Mouse (Mus musculus) left cerebral cortex, postnatal 25 days (tissue): ENCODE results near the gene Tmem135. TPM values are rescaled to one million over a fixed set of nuclear protein-coding genes. Genes with fewer than 3 reads are reported as not detected.
"Not testable (repeated sequence)": the region's sequence is repeated elsewhere in the genome, so short reads cannot be mapped to it uniquely, and the experiment has no call there.

Experiments
- DNase-seq, 2 experiments: peaks; one replicate each; pipeline ENCODE4 v3.0.0; 2022; ENCODE audit warnings: low spot score in 2 of 2, mixed read lengths in 1 of 2
- intact Hi-C: fragments of 180-260 bp; cut with DNase I; formaldehyde crosslinking; loops from one replicate; pipeline ENCODE4 v1.15.1; 2025
- total RNA-seq, 2 experiments: library from RNA; stranded (reverse); gene quantifications; 2 replicates each; pipeline ENCODE4 v1.2.3; 2021

Tmem135 gene
- total RNA-seq, 2 experiments from 2014 or later = 65.1 to 73.9 TPM

DNA sequence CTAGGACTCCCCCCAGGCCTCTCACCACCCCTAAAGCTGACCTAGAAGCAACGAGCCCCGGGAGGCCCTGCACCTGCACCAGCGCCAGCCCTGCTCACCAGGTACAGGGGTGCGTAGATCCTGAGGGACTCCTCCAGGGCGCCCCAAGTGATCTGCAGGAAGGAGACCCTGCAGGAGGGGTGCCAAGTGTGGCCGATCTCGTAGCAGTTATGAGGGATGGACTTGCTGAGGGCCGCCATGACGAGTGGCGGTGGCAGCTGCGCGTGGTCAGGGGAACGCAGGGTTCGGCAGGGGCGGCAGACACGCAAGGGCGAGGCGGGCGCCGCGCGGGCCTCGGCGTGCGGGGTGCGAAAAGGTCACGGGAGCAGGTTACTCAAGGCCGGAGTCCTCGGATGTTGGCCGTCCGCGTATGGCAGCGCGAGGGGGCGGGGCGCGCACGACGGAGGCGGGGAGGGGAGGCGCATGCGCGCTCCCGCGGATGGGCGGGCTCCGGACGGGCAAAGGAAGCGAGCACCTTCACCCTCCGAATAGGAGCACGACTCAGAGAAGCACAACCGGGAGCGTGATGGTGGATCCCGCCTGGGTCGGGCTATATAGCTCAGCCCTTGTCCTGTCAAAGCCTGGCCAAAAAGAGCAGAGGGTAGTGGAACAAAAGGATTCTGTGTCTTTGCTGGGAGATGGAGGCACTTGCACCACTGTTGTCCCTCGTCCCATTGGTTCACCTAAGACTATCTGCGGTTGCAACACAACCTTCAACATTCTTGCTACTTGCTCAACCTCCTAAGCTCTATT lies 65.5 kb downstream of the Tmem135 start:
- peak; percentile 93 to 94 for DNase-seq
- intact Hi-C loops = loop anchor here (2.0 to 5.0 kb wide), 3 partner anchors 66 to 171 kb away; partner anchors contain the start of genes Fzd4 and Tmem135

DNA sequence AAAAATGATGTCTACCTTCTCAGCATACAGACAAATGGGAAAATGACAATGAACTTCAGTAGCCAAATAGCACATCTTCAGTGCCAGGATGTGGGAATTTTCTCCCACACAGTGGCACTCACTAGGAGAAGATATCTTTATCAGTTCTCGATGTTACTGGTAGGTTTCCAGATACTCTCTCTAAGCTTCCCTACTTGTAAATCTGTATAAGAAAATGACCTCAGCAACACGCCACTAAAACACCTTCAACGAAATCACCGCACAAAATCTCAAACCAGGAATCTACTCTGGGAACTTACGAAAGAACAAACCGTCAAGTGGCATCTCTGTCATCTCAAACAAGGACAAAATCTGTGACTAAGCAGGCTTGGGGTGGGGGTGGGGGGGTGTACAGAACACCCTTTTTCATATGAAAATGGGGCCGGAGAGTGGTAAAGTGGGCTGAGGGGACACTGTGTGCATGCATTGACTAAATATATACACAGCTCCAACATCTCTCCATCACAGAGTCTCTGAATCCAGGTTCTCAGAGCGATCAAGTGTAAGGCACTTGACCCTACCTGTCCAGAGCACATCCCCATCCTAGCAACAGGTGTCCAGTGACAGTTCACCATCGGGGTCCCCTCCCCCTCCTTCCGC lies 66.2 kb downstream of the Tmem135 start:
- intact Hi-C loops = loop anchor here (2.0 to 5.0 kb wide), 3 partner anchors 67 to 171 kb away; partner anchors contain the start of genes Fzd4 and Tmem135
- DNase-seq = peak in 1 of 2 experiments; percentile 21

DNA sequence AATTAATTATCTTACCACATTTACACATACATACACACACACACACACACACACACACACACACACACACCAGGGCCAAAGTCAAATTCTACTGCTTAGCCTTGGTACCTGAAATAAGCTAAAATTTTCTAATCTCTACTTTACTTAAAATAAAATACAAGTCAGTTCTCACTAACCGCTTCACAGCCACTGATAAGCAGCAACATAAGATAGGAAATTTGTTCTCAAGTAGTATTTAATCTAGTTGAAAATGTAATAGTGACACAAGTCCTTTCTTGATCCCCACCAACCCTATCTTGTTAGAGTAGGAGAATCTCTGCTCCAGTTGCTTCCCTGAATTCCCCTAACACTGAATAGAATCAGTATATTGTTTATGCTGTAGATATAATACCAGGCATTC lies 67.6 kb downstream of the Tmem135 start:
- intact Hi-C loops = loop anchor here (5.0 kb wide), 2 partner anchors 84 to 169 kb away; no protein-coding TSS in a partner anchor
- DNase-seq = no peak

DNA sequence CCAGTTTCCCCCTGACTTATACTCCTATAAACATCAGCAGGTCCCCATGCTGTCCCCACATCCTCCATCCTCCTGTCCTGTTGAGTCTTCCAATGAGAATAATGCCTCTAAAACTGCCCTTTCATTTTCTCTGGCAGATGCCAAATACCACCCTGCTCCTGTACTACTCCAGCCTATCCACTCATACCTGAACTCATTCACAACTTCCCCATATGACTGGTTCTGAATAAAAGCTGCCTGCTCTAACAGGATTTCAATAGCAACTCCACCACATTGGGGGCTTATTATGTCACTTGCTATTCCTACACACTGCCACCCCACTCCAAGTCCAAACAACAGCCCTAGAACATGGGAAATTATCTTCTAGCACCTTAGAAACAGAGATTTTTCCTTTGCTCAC lies 68.7 kb downstream of the Tmem135 start:
- intact Hi-C loops = loop anchor here (5.0 kb wide), 2 partner anchors 83 to 168 kb away; no protein-coding TSS in a partner anchor

DNA sequence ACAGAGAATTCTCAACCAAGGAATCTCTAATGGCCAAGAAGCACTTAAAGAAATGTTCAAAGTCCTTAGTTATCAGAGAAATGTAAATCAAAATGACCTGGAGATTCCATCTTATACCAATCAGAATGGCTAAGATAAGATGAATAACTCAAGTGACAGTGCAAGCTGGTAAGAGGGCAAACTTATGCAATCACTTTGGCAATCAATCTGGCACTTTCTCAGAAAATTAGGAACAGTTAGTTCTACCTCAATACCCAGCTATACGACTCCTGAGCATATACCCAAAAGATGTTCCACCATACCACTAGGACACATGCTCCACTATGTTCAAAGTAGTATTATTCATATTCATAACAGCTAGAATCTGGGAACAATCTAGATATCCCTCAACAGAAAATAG lies 74.1 kb downstream of the Tmem135 start:
- no peak for DNase-seq
- intact Hi-C loops = no loop called here

More for the DNA sequence above, 68.7 kb downstream of the Tmem135 start:
- DNase-seq = no peak

DNA sequence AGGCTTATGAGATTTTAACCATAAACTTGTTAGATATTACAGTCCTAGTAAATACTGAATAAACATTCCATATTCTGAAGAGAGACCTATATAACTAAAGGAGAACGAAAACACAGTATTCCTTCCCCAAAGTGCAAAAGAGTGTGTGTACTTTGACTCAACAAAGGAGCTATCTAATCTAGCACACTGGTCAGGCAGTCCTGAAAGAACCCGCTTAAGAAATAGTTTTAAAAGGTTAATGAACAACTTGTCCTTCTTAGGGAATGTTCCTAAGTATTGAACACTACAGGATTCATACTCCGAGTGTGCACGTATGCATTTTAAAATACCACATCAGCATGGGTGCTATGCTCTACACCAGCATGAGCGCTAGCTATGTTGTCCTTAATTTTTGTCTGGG lies 76.3 kb downstream of the Tmem135 start:
- intact Hi-C loops = no loop called here
- DNase-seq = no peak

DNA sequence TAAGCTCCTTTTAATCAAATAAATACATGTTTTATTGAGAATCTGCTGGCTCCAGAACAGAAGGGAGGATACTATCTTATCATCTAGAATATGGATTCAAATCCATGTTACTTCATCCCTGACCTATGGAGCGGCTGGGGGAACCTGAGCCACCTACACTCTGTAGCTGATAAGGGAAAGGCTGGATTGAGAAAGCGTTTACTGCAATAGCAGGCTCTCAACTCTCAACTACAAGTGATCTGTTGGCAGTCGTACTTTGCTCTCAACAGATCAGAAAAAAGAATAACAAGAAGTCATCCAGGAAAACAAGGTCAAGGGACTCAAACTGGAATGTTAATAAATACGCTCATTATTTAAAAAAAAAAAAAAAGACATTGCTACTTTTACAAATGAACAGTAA lies 77.3 kb downstream of the Tmem135 start:
- no peak for DNase-seq
- intact Hi-C loops = no loop called here

DNA sequence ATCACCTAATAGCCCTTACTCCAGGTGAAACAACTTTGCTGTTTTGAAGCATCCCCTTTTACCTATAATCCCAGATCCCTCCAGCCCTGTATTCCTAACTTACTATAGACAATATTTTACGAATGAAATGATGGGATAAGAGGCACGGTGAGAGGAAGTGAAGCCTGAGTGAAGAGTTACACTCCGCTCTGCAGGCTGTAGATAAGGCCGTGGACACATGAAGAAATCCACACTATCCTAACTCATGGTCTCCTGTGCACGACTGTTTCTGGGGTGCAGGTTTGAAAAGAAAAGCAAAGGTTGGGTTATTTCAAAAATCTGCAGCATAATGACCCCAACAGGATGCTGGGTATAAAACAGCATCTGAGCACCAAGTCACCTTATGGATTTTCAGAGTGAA lies 77.8 kb downstream of the Tmem135 start:
- intact Hi-C loops = no loop called here
- DNase-seq = no peak

DNA sequence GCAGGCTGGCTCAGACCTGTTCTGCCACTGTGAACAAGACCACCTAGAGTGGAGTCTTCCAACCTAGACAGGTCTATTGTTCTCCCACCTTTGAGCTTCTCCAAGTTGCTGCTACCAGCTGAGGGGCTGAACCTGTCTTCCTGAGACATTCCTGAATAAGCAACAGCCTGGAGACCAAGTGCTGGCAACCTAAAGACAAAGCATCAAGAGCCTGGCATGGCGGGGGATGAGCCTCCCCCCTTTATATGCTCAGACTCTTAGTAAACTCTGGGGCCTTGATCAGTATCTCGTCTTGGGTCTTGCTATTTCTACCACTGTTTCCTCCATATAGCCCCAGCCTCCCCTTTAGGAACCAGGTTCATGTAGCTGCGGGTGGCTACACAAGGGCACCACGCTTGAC lies 81.3 kb downstream of the Tmem135 start:
- DNase-seq, intact Hi-C loops: not testable (repeated sequence)

DNA sequence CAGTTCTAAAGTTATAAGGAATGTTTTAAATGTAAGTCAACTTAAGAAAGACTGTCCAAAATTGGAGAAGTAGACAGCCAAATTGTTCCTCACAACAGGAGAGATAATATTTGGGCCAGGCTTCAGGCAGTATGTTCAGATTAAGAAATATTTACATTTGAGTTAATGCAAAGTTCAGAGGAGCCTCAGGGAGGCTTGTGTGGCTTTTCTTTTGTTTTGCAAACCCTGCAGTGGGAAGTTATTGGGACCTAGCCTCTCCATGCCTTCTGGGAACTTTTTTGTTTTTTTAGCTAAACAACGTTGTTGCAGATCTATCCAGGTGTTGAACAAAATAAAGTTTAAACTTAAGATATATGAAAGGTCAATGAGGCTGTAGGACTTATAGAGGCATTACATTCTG lies 84.7 kb downstream of the Tmem135 start:
- no peak for DNase-seq
- intact Hi-C loops = no loop called here

DNA sequence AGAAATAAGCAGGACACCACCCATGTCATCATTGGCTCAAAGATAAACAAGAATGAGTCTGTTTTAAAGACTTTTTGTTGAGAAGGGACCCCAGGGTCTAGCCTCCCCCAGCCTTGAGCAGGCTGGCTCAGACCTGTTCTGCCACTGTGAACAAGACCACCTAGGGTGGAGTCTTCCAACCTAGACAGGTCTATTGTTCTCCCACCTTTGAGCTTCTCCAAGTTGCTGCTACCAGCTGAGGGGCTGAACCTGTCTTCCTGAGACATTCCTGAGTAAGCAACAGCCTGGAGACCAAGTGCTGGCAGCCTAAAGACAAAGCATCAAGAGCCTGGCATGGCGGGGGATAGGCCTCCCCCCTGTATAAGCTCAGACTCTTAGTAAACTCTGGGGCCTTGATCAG lies 86.9 kb downstream of the Tmem135 start:
- DNase-seq, intact Hi-C loops: not testable (repeated sequence)

DNA sequence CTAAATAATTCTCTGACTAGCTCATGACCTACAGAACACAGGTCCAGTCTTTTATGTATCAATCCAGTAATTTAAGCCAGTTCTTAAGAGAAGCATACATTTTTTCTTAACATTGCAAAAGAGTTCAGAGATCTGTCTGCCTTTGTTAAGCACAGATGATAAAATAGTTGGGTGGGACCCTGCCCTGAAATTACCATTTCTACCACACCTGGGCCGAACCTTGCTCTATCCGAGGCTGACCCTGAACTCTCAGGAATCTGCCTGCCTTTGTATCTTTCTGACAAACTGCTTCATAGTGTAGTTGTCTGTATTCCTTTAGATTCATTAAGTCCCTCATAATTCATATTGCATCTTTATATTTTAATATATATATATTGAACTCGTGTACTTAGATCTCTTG lies 87.9 kb downstream of the Tmem135 start:
- intact Hi-C loops = no loop called here

DNA sequence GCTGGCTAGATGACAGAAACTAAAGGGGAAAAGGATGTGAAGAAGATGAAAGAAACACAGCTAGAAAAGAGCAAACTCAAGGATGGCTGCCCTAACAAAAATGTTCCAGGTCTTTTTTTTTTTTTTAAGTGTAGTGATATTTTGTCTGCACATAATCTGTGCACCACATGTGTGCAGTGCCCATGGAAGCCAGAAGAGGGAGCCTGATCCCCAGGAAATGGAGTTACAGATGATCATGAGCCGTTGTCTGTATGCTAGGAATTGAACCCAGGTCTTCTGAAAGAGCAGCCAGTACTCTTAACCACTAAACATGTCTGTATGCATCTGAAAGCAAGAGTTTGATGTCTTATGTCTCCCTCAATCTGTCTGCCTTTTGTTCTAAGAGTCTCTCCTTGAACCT lies 92.5 kb downstream of the Tmem135 start:
- intact Hi-C loops = no loop called here
- no peak for DNase-seq

More for the DNA sequence above, 87.9 kb downstream of the Tmem135 start:
- no peak for DNase-seq

DNA sequence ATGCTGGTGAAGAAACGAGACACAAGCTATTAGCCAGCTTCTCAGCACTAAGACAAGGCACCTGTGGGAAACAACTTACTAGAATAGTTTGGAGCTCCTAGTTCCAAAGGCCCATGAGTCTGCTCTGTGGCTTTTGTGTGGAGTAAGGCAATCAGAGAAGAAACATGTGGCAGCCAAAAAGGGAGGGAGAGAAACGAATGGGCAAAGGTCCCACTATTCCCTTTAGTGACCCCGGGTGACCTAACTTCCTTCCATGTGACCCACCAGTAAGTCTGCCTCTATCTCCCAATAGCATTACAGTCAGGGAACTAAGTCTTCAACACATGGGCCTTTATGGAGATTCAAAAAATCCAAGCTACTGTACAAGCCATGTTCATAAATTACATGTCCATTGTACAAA lies 95.1 kb downstream of the Tmem135 start:
- intact Hi-C loops = no loop called here
- DNase-seq = no peak

DNA sequence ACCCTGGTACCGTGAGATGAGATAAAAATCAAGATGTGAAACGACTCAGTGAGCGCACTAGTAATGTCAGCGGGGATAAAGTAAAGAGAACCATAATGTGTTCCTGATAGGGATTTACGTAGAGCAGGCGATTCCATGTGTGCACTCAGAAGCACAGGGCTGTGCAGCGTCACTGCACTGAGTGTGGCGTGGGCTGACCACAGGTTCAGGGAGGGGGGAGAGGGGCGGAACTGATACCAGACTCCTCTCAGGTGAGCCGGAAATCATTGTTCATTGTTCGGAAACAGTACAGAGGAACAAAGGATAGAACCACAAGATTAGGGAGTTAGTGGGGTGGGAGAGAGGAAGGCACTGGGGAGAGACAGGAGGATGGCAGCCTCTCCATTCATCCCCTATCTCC lies 95.8 kb downstream of the Tmem135 start:
- no peak for DNase-seq
- intact Hi-C loops = no loop called here

DNA sequence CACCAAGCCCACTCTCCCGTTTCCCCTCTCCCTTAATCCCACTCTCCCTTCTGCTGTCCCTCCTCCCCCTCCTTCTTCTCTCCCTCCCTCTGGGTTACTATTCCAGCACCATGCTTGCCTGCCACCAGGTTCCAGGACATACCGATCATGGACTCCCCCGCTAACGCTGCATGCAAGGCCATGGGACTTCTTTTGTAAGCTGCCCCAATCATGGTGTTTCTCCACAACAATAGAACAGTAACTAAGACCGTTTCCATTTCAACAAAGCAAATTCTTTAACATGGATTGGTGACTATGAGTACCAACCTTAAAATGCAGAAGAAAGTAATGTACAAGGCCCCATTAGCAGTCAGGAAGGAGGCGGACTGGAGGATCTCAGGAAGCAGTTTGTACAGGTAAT lies 97.2 kb downstream of the Tmem135 start:
- intact Hi-C loops = no loop called here
- no peak for DNase-seq

DNA sequence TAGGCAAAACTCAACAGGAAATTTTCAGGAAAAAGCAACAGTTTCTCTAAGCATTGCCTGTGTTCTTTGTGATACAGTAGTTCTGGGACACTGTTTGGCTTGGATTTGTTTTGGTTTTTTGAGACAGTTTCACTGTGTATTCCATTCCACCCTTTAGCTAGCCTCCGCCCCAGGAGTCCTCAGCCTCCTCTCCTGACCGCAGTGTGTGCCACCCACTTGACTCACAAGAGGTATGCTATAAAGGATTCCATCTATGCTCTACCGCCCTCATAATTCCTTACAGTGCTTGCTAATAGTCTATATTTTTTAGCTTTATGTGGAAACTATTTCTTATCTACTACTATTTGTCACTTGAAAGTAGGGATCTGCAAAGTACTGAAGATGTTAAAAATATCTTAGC lies 99.1 kb downstream of the Tmem135 start:
- DNase-seq = no peak
- intact Hi-C loops = no loop called here

DNA sequence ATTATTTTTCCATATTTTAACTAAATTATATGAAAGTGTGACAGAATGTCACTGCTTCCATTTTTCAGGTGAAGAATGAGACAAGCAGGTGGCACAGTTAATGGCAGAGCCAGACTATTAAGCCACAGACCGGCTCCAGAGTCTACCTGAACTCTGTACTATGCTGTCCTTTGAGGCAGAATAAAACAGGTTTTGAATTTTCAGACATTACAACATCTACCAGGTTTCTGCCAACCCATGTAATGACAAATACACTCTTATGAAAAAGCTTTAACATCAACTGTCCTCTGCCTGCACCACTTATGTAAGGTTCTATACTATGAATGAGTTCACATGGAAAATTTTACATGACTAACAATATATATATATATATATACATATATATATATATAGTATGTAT lies 100.3 kb downstream of the Tmem135 start:
- intact Hi-C loops = no loop called here
- no peak for DNase-seq

DNA sequence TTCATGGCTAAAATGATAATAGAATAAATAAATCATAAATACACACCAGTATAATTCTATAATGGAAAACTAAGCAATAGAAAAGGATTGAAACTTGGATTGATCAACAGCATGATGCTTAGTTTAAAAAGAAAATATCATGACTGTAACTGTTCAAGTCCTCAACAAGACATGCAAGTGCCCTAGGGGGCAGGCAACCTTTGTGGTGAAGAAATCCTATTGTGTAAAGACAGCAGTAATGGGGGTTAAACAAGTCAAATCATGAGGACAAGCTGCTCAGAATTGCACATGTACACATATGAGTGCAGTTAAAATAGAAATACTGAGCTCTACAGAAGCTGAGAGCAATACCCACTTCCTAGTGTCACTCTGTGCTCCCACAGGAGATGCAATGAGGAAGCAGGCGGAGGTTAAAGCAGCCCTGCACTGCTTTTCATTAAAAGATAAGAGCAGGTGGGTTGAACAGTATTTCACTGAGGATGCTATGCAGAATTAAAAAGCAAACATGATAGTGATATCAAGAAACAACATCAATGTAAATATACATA lies 105.0 kb downstream of the Tmem135 start:
- intact Hi-C loops = no loop called here
- no peak for DNase-seq

DNA sequence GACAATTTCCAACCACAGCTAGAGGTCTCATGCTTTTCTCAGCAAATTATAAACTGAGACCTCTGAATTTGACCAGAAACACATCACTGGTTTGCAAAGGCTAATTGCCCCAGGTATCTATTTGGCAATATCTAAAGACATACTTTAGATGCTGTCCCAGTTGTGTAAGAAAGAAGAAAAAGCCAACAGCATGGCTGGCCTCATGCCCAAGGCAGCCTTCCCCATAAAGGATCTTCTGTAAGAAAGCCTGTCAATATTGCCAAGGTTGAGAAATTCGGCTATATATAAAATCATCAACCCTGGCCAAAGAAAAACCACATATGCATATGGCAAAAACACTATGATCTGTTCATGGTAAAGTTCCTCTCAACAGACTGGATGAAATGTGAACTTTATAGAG lies 107.1 kb downstream of the Tmem135 start:
- intact Hi-C loops = no loop called here
- DNase-seq = peak in 1 of 2 experiments; percentile 15

DNA sequence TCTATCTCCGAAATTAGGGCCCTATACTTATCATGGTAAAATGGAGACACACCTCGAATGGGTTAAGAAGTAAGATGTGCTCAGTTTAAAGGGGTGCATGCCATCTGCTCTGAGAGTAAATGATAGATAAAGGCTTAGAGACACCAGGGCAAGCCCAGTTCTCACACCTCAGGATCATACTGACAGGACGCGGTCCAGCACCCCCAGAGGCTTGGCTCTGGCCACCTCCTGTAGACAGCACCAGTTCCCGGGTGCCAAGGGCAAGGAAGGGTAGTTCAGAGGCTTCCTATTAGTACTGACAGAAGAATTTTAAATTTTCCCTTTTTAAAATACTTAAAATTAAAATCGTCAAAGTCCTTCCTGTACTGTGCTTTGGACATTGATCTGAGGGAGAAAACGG lies 121.4 kb downstream of the Tmem135 start:
- no peak for DNase-seq
- intact Hi-C loops = no loop called here
